Mouse (Mus musculus) embryonic fibroblast, embryonic 13.5 days (primary cell): Measurements from ENCODE around the gene Cox17. TPM values are rescaled to one million over a fixed set of nuclear protein-coding genes. Genes with fewer than 3 reads are reported as not detected.

Source experiments
- H3K27ac ChIP-seq: 2 replicates; pipeline ENCODE4 v1.5.1; 2012; ENCODE audit warnings: low read length, control low read depth, inconsistent platforms; ENCODE audit not compliant: insufficient read depth
- H3K4me1 ChIP-seq: 2 replicates; pipeline ENCODE4 v1.6.1; 2011; ENCODE audit warnings: low read length; ENCODE audit not compliant: control insufficient read depth, insufficient read depth
- H3K4me3 ChIP-seq: 2 replicates; pipeline ENCODE4 v1.5.1; 2011; ENCODE audit warnings: mild to moderate bottlenecking, control low read depth, low read length; ENCODE audit not compliant: insufficient read depth
- CTCF ChIP-seq: IDR thresholded peaks from 2 replicates; pipeline ENCODE4 v1.5.1; 2011; ENCODE audit warnings: mild to moderate bottlenecking, control low read depth, low read length, moderate library complexity, borderline replicate concordance; ENCODE audit not compliant: insufficient read depth
- POLR2A ChIP-seq: IDR thresholded peaks from 2 replicates; pipeline ENCODE4 v1.6.1; 2011; ENCODE audit warnings: low read depth, mild to moderate bottlenecking, control low read depth, low read length, moderate library complexity
- polyA plus RNA-seq: library from polyadenylated mRNA; stranded (reverse); fragments of >200 nt; gene quantifications from 2 replicates; pipeline ENCODE4 v1.2.4, GENCODE M21; 2011; ENCODE audit warnings: low read depth; ENCODE audit not compliant: missing spikeins, insufficient read length

The Cox17 gene
- polyA plus RNA-seq, 1 experiment = 93.2 TPM

GRCm38 (mm10) chr16:38348217-38348761, 1.5 kb downstream of the Cox17 start:
- H3K27ac ChIP-seq = no peak overlapping the region
- TF ChIP-seq CTCF = no peak
- no peak for TF ChIP-seq POLR2A
- H3K4me3 ChIP-seq = no peak overlapping the region
- peaks cover 3% of the 10 kb centered on the region; the same call in 1 of the 2 replicates for H3K4me1 ChIP-seq

GRCm38 (mm10) chr16:38349881-38350280, 3.1 kb downstream of the Cox17 start:
- TF ChIP-seq CTCF (no peak), POLR2A (no peak)
- H3K4me3 ChIP-seq = no peak overlapping the region
- H3K27ac ChIP-seq = no peak overlapping the region
- H3K4me1 ChIP-seq = peaks cover 3% of the 10 kb centered on the region; the same call in 1 of the 2 replicates

GRCm38 (mm10) chr16:38350361-38350855, 3.6 kb downstream of the Cox17 start:
- H3K4me1 ChIP-seq = peaks cover 3% of the 10 kb centered on the region; the same call in 1 of the 2 replicates
- H3K27ac ChIP-seq = no peak overlapping the region
- TF ChIP-seq POLR2A (no peak), CTCF (no peak)
- no peak overlapping the region for H3K4me3 ChIP-seq

- TF ChIP-seq CTCF (no peak), POLR2A (no peak)
- Histone ChIP-seq H3K4me1 (peaks cover 3% of the 10 kb centered on the region; the same call in 1 of the 2 replicates), H3K27ac (no peak overlapping the region), H3K4me3 (no peak overlapping the region)
Measured at GRCm38 (mm10) chr16:38350939-38351338, 4.1 kb downstream of the Cox17 start.

GRCm38 (mm10) chr16:38352031-38352430, 5.2 kb downstream of the Cox17 start:
- TF ChIP-seq CTCF = no peak
- no peak for TF ChIP-seq POLR2A
- Histone ChIP-seq H3K4me1 (peaks cover 3% of the 10 kb centered on the region; the same call in 1 of the 2 replicates), H3K4me3 (no peak overlapping the region), H3K27ac (no peak overlapping the region)

- no peak overlapping the region for H3K27ac ChIP-seq
- no peak for TF ChIP-seq CTCF
- TF ChIP-seq POLR2A = no peak
Measured at GRCm38 (mm10) chr16:38352851-38353250, 6.1 kb downstream of the Cox17 start.

GRCm38 (mm10) chr16:38353642-38354041, 6.9 kb downstream of the Cox17 start:
- TF ChIP-seq POLR2A (no peak), CTCF (no peak)
- Histone ChIP-seq H3K4me3 (no peak overlapping the region), H3K4me1 (no peaks in the 10 kb centered on the region), H3K27ac (no peak overlapping the region)

More at GRCm38 (mm10) chr16:38352851-38353250, 6.1 kb downstream of the Cox17 start:
- peaks cover 3% of the 10 kb centered on the region; the same call in 1 of the 2 replicates for H3K4me1 ChIP-seq
- no peak overlapping the region for H3K4me3 ChIP-seq

GRCm38 (mm10) chr16:38354185-38354913, 7.6 kb downstream of the Cox17 start:
- no peak for TF ChIP-seq POLR2A
- Histone ChIP-seq H3K27ac (no peak overlapping the region), H3K4me3 (no peak overlapping the region), H3K4me1 (no peaks in the 10 kb centered on the region)

- no peak overlapping the region for H3K27ac ChIP-seq
- TF ChIP-seq CTCF (no peak), POLR2A (no peak)
- no peak overlapping the region for H3K4me3 ChIP-seq
- H3K4me1 ChIP-seq = no peaks in the 10 kb centered on the region
Measured at GRCm38 (mm10) chr16:38358256-38358812, 11.5 kb downstream of the Cox17 start.

GRCm38 (mm10) chr16:38359241-38359640, 12.4 kb downstream of the Cox17 start:
- no peak overlapping the region for H3K4me3 ChIP-seq
- H3K27ac ChIP-seq = no peak overlapping the region
- no peak for TF ChIP-seq CTCF
- no peak for TF ChIP-seq POLR2A
- no peaks in the 10 kb centered on the region for H3K4me1 ChIP-seq
